Comparison of ENCODE assay signal across 8 mouse cellular contexts in the genomic region with DNA sequence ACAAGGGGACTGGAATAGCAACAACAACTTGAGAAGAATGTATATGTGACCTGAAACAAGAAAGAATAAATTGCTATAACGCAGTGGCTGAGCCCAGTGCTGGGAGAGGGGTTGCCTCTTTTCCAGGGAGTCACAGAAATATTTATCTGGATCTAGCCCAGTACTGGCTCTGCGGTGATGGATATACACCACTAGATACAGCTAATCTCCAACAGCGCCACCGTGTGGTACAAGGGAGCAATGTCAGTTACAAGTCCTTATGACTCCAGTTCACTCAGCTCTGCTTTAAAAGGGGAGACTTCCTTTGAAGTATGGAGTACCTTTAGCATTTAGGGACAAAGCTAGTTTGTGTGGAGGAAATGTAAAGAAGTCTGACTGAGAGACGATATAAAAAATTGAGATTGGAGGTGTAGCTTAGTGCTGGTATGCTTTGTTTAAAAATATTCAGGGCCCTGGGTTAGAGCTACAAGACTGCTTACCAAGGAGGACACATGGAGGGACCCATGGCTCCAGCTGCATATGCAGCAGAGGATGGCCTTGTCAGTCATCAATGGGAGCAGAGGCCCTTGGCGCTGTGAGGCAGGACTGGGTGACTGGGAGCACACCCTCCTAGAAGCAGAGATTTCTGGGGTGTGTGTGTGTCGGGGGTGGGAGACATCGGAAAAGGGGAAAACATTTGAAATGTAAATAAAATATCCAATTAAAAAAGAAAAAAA.
DNase-seq lines count a peak whose midpoint lies in the region; ATAC-seq and TF ChIP-seq lines count a peak whose summit lies in the region.

No protein-coding gene starts in this region.

- 36% methylated on average over 8 of the region's 8 CpGs for WGBS in forebrain, embryonic 10.5 days
- WGBS in liver, postnatal 0 days (ENCODE audit: insufficient replicate concordance), result 38% methylated on average over 8 of the region's 8 CpGs
- WGBS in neural tube, embryonic 15.5 days, result 37% methylated on average over 8 of the region's 8 CpGs

- H3K4me1 ChIP-seq in bone marrow macrophage, adult 2 months (ENCODE audit: control insufficient read depth, insufficient read depth, low read length), result no peaks in the 10 kb centered on the region
- no peaks in the 10 kb centered on the region for H3K4me1 ChIP-seq in forebrain, embryonic 10.5 days
- H3K4me1 ChIP-seq in liver, postnatal 0 days (ENCODE audit: insufficient read depth), result no peaks in the 10 kb centered on the region
- no peaks in the 10 kb centered on the region for H3K4me1 ChIP-seq in neural tube, embryonic 15.5 days

- H3K27me3 ChIP-seq in C2C12 (ENCODE audit: control insufficient read depth, insufficient read depth, insufficient read length), result no peaks in the 10 kb centered on the region
- H3K27me3 ChIP-seq in forebrain, embryonic 10.5 days (ENCODE audit: poor library complexity, severe bottlenecking), result no peaks in the 10 kb centered on the region
- no peaks in the 10 kb centered on the region for H3K27me3 ChIP-seq in liver, postnatal 0 days (ENCODE audit: insufficient read depth, low read length)
- no peaks in the 10 kb centered on the region for H3K27me3 ChIP-seq in neural tube, embryonic 15.5 days (replicated peaks)

- DNase-seq in forebrain, embryonic 10.5 days (ENCODE audit: extremely low spot score, low spot score), result peak; percentile 76
- DNase-seq in heart, postnatal 25 days (ENCODE audit: low spot score), result peak; percentile 16
- peak; percentile 86 to 88 for DNase-seq in kidney, postnatal 4 days
- DNase-seq in liver, postnatal 0 days, result peak; percentile 67
- DNase-seq in thymus, postnatal 4 days, result peak; percentile 55

- TF ChIP-seq POLR2A in bone marrow macrophage, adult 2 months (IDR thresholded peaks at IDR 0.05; ENCODE audit: borderline replicate concordance, low read depth, low read length), result no peak

- H3K9ac ChIP-seq in liver, postnatal 0 days (replicated peaks), result no peak overlapping the region
- H3K9ac ChIP-seq in neural tube, embryonic 15.5 days (replicated peaks), result no peak overlapping the region

- no peaks in the 10 kb centered on the region for H3K36me3 ChIP-seq in C2C12 (ENCODE audit: control insufficient read depth, insufficient read depth)
- no peaks in the 10 kb centered on the region for H3K36me3 ChIP-seq in forebrain, embryonic 10.5 days (replicated peaks)
- no peaks in the 10 kb centered on the region for H3K36me3 ChIP-seq in liver, postnatal 0 days (replicated peaks; ENCODE audit: insufficient read depth, low read length)
- H3K36me3 ChIP-seq in neural tube, embryonic 15.5 days, result no peaks in the 10 kb centered on the region

- no peak overlapping the region for H3ac ChIP-seq in C2C12 (ENCODE audit: control insufficient read depth, insufficient read length, low read depth)

- no peaks in the 10 kb centered on the region for H3K79me2 ChIP-seq in C2C12 (ENCODE audit: control insufficient read depth, insufficient read depth)

- H3K4me2 ChIP-seq in liver, postnatal 0 days (ENCODE audit: low read depth, low read length), result no peak overlapping the region
- H3K4me2 ChIP-seq in neural tube, embryonic 15.5 days, result no peak overlapping the region

- peak; percentile 2 for TF ChIP-seq CTCF in C2C12 (IDR thresholded peaks at IDR 0.05; ENCODE audit: control insufficient read depth, insufficient read depth, insufficient read length)
- peak; percentile 35; the same call in 1 of the 2 replicates for TF ChIP-seq CTCF in bone marrow macrophage, adult 2 months (IDR thresholded peaks at IDR 0.05; ENCODE audit: low read depth, low read length)
- peak; percentile 80 for TF ChIP-seq CTCF in liver, postnatal 0 days (IDR thresholded peaks at IDR 0.05; ENCODE audit: low read depth)

- H3K27ac ChIP-seq in bone marrow macrophage, adult 2 months (ENCODE audit: insufficient read depth, low read depth, low read length), result no peak overlapping the region
- H3K27ac ChIP-seq in forebrain, embryonic 10.5 days, result no peak overlapping the region
- no peak overlapping the region for H3K27ac ChIP-seq in liver, postnatal 0 days (ENCODE audit: low read depth)
- H3K27ac ChIP-seq in neural tube, embryonic 15.5 days (replicated peaks), result no peak overlapping the region

- H3K4me3 ChIP-seq in C2C12 (ENCODE audit: insufficient read depth, poor library complexity, severe bottlenecking), result no peak overlapping the region
- H3K4me3 ChIP-seq in bone marrow macrophage, adult 2 months (ENCODE audit: insufficient read depth, low read length), result no peak overlapping the region
- no peak overlapping the region for H3K4me3 ChIP-seq in forebrain, embryonic 10.5 days
- no peak overlapping the region for H3K4me3 ChIP-seq in liver, postnatal 0 days (ENCODE audit: low read depth, low read length)
- H3K4me3 ChIP-seq in neural tube, embryonic 15.5 days (replicated peaks), result no peak overlapping the region

- TF ChIP-seq EP300 in liver, postnatal 0 days (IDR thresholded peaks at IDR 0.05; ENCODE audit: low read depth), result no peak

- ATAC-seq in liver, postnatal 0 days, result no peak
- peak; percentile 74; the same call in 1 of the 2 replicates for ATAC-seq in neural tube, embryonic 15.5 days (ENCODE audit: low FRiP score)

- H3K9me3 ChIP-seq in forebrain, embryonic 10.5 days, result no peaks in the 10 kb centered on the region
- no peaks in the 10 kb centered on the region for H3K9me3 ChIP-seq in liver, postnatal 0 days (ENCODE audit: low read length)
- H3K9me3 ChIP-seq in neural tube, embryonic 15.5 days (replicated peaks), result no peaks in the 10 kb centered on the region

- no peaks in the 10 kb centered on the region for H3K79me3 ChIP-seq in C2C12 (ENCODE audit: low read depth)

- intact Hi-C loops in heart, postnatal 25 days (cut with DNase I), result loop anchor here (1.0 to 5.0 kb wide), 2 partner anchors 324 to 570 kb away; no protein-coding TSS in a partner anchor

TF ChIP-seq in C2C12, 6 proteins besides CTCF, POLR2A, EP300 and RAD21:
- TF ChIP-seq MAX (IDR thresholded peaks at IDR 0.05), result no peak
- TF ChIP-seq USF1 (IDR thresholded peaks at IDR 0.05; ENCODE audit: low read depth), result no peak
- TF ChIP-seq MYOG (IDR thresholded peaks at IDR 0.05; ENCODE audit: control insufficient read depth, extremely low read depth, insufficient read length), result no peak
- no peak for TF ChIP-seq MYOD1 (IDR thresholded peaks at IDR 0.05; ENCODE audit: control insufficient read depth, insufficient read length, low read depth)
- TF ChIP-seq CEBPB (IDR thresholded peaks at IDR 0.05; ENCODE audit: low read depth), result no peak
- no peak for TF ChIP-seq FOSL1 (IDR thresholded peaks at IDR 0.05; ENCODE audit: insufficient read depth, low read length, poor library complexity, severe bottlenecking)

Comparison
In these comparisons a context has a peak if more than half of its experiments do, and no peak if none do; other contexts are left out.
1. CTCF ChIP-seq: peak in every context shown above with its lines; median percentile 80 in liver, postnatal 0 days; 35 in bone marrow macrophage, adult 2 months; 2 in C2C12.
2. DNase-seq: peak in every context shown above with its lines; median percentile 87 in kidney, postnatal 4 days; 76 in forebrain, embryonic 10.5 days; 67 in liver, postnatal 0 days; 55 in thymus, postnatal 4 days; 16 in heart, postnatal 25 days.